Mouse (Mus musculus) naive thymus-derived CD4-positive, alpha-beta T cell, adult 5 months (primary cell): ENCODE data around the gene Gm17174. TPM values are rescaled to one million over a fixed set of nuclear protein-coding genes. Genes with fewer than 3 reads are reported as not detected.

Experiments used
- polyA plus RNA-seq: library from polyadenylated mRNA; unstranded; fragments of 100-300 nt; shearing (Covaris generic); gene quantifications from one replicate; pipeline ENCODE4 v1.2.1, GENCODE M21; 2017

The Gm17174 gene
- polyA plus RNA-seq = not detected

DNA sequence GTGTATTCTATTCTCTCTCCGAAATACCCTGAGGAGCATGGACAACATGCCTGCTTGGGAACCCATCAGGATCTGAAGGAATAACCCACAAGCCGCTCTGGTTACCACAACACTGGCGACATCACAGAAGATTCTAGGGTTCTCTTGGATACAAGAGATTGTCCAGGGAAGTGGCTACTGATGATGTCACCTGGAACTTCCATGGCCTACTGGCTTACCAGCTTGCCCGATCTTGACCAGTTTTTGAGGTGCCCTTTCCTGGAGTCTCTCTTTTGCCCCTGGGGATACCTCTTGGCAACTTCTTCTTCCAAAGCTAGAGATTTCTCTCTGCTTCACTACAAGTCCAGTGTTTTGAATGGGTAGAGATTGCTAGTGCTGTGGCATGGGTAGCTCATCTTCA, at the start of gene Gm17174:
Gene Gm17174 (minus strand): TSS at position 101 of the 400 bp plus-strand sequence.

DNA sequence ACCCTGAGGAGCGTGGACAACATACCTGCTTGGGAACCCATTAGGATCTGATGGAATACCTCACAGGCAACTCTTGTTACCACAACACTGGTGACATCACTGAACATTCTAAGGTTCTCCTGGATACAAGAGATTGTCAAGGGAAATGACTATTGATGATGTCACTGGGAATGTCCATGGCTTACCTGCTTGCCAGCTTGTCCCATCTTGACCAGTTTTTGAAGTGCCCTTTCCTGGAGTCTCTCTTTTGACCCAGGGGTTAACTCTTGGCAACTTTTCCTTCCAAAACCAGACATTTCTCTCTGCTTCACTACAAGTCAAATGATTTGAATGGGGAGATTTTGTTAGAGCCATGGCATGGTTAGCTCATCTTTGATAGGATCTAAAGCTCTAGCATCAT, 43.6 kb upstream of the Gm17174 start, which contains the start of gene Gm4181:
Gene Gm4181 (minus strand): TSS at position 101 of the 400 bp plus-strand sequence.

DNA sequence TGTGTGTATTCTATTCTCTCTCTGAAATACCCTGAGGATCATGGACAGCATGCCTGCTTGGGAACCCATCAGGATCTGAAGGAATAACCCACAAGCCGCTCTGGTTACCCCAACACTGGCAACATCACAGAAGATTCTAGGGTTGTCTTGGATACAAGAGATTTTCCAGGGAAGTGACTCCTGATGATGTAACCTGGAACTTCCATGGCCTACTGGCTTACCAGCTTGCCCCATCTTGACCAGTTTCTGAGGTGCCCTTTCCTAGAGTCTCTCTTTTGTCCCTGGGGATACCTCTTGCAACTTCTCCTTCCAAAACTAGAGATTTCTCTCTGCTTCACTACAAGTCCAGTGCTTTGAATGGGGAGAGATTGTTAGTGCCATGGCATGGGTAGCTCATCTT, 19.3 kb upstream of the Gm17174 start, which contains the start of gene Gm17078:
Gene Gm17078 (minus strand): TSS at position 101 of the 400 bp plus-strand sequence.

DNA sequence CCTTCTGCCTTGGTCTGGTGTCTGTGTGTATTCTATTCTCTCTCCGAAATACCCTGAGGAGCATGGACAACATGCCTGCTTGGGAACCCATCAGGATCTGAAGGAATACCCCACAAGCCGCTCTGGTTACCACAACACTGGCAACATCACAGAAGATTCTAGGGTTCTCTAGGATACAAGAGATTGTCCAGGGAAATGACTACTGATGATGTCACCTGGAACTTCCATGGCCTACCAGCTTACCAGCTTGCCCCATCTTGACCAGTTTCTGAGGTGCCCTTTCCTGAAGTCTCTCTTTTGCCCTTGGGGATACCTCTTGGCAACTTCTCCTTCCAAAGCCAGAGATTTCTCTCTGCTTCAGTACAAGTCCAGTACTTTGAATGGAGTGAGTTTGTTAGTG, 18.0 kb downstream of the Gm17174 start, which contains the start of gene Gm17175:
Gene Gm17175 (minus strand): TSS at position 101 of the 400 bp plus-strand sequence.

DNA sequence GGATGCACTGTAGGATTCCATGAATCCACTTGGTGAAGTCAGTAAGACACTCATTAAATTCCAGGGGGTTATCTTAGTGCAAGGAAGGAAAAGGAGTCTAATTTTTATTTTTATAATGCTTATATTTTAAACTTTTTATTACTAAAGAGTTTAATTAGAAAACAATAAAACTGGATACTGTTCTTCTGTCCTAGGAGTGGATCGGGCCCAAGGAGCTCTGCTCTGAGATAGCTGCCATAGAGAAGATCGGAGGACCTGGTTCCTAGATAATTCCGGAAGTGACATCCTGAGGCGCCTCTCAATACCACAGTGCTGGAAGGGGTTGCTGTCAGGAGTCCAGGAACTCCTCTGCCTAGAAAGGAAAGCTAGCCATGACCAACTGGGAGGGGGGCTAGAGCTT, 39.4 kb downstream of the Gm17174 start, which contains the start of gene Gm5622:
Gene Gm5622 (plus strand): TSS at position 301 of the 400 bp plus-strand sequence.

Other genes starting within 250 kb of the Gm17174 start
- not detected for gene Gm7247, start 230.4 kb downstream of the Gm17174 start, polyA plus RNA-seq
- gene Vmn2r88, start 181.3 kb downstream of the Gm17174 start, polyA plus RNA-seq = not detected
- not detected for gene Vmn2r89, start 140.3 kb downstream of the Gm17174 start, polyA plus RNA-seq
- gene Gm5622, start 39.3 kb downstream of the Gm17174 start, polyA plus RNA-seq = not detected
- gene Gm17175, start 18.1 kb downstream of the Gm17174 start, polyA plus RNA-seq = not detected
- gene Gm17078, start 19.2 kb upstream of the Gm17174 start, polyA plus RNA-seq = not detected
- gene Gm4181, start 43.5 kb upstream of the Gm17174 start, polyA plus RNA-seq = not detected
- gene Gm17079, start 103.3 kb upstream of the Gm17174 start, polyA plus RNA-seq = not detected
- gene Gm5800, start 125.0 kb upstream of the Gm17174 start, polyA plus RNA-seq = not detected
- not detected for gene Ang4, start 181.5 kb upstream of the Gm17174 start, polyA plus RNA-seq
- not detected for gene AY358078, start 207.9 kb upstream of the Gm17174 start, polyA plus RNA-seq